Mouse (Mus musculus) ovary, postnatal 36 days (tissue): ENCODE measurements around the gene Ppm1e.

Experiments used
- DNase-seq: peaks from one replicate; pipeline ENCODE4 v3.0.0; 2022; ENCODE audit warnings: low spot score, mixed read lengths

Ppm1e gene

DNA sequence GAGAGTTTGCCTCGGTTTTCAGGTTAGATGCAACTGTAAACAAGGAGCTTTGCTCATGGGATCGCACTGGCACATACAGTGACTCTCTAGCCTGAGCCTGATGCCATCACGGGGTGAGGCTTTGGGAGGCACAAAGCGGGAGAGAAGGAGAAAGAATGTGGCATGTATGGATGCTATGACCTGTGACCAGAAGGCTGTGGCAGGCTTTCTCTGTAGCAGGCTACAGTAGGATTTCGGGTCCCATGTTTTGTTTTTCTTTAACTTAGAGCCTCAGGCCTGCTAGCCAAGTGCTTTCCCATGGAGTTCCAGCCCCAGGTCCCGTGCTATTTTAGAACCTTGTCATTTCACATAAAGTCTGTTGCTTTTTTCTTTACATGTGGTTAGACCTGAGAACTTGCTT lies 108.7 kb downstream of the Ppm1e start:
- no peak for DNase-seq

DNA sequence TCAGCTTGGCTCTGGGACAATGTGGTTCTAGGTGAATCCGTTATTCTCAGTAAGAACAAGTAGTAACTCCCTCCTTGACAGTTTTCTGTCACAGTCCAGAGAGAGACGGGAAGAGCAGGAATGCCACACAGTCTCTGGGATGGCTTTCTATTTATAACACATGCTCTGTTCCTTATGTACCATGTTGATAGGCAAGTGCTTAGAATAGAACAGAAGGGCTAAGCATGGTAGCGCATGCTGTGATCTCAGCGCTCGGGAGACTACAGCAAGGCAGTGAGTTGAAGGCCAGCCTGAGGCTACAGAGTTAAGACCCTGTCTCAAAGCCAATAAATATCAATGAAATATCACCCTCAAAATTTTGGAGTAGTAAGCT lies 111.3 kb downstream of the Ppm1e start:
- no peak for DNase-seq

DNA sequence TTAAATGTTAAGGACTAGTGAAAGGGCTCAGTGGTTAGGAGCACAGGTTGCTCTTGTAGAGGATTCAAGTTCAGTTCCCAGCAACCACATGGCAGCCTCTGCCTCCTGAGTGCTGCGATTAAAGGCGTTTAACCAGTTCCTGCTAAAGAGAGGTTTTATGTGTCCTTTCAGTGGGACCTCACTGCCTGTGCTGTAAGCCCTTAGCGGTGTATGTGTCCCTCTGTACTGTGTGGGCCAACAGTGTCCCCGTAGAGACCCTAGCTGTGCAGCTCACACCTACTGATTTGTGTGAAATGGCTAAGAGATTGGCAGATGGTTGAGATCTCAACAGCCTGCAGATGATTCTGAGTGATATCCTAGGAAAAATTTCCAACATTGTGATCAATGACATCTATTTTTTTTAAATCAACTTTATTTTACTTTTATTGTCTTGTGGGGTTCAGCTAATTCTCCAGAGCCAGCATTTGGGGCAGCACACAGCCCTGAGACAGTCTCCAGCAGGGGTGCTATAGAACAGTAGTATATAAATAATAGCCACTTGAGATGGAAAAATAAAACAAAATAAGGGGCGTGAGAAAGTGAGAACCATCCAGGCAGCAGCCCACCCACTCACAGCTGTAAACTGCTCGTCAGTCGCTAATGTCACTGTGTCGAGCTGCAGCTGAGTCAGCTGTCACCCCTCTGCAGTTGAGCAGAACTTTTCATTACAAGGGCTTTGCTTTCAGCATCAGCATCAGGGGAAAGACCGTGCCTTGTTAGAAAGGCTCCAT lies 111.9 kb downstream of the Ppm1e start:
- no peak for DNase-seq

DNA sequence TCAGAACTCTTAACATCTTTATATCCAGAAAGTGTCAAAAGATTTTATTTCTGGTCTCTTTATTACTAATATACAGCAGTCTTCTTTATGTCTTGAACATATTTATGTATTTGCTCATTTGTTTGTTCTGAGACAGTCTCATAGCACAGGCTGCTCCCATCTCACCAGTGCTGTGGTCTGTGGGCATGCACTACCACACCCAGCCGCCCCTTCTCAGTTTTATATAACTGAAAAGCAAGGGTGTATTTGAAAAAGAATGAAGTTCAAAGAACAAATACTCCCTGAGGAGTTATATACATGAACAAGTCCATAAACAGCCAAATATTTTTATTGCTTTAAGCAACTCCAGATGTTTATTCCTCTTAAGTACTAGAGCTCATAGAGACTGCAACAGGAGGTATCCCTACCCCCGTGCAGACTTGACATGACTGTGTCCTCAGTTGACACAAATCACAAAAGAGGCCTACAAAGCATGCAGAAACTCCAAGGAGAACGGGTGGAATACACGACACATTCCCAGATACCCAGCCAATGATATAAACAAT lies 112.6 kb downstream of the Ppm1e start:
- DNase-seq = no peak

DNA sequence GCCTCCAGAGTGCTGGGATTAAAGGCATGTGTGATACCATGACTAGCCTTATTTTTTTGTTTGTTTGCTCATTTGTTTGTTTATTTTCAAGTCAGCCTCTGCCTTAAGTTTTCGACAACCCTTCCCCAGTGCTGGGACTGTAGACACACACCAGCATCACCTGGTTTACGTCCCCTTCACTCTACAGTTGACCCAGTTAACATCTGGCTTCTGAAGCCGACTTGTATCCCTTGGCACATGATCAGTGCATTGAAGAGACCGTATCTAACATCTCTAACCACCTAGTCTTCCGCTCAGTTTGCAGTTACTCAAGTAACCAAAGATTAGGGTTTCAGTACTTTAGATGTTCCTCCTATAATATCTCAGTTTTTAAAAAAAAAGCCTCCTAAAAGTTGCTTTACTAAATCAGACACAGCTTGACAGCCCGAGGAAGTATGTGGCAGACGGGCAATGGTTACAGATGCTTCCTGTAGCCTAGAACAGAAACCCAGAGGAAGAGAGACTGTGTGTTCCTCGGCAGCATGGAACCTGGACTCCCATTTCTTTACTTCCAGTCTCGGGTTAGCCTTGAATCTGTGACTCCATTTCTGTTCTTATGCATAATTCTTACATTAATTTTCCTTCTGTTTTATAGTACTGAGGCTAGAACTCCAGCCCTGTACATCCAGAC lies 113.5 kb downstream of the Ppm1e start:
- DNase-seq = no peak

DNA sequence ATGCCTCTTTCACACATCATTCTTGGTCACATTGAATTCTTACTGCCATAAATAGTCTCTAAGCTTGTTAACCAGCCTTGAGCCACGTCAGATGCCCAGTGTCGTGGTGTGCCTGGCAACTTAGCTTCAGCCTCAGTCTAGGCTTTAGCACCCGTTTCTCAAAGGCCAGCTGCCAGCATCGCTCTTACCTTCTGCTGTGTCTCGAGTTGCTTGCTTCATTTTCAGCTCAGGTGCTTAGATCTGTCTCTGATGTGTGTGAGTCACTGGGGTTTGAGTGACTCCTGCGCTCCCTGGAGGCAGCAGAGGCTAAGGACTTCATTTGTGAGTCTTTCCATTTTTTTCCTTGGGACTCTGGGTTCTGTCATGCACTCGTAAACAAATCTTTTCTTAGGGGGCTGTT lies 117.6 kb downstream of the Ppm1e start:
- DNase-seq = no peak

DNA sequence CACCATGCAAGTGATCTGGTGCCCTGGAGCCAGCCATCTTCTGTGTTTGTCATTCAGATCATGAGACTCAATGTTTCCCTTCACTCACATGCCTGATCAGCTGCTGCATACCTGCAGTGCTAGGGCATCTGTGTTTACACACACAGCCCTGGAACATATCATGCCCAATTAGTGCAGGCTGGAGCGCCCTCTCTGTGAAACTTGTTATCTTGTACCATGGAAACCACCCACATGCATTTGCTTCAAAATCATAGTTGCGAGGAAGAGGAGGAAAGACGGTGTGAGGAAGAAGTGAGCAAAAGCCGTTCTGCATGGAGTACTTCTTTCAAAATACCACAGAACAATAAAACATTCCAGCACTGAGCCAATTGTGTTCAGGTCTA lies 118.0 kb downstream of the Ppm1e start:
- DNase-seq = no peak

DNA sequence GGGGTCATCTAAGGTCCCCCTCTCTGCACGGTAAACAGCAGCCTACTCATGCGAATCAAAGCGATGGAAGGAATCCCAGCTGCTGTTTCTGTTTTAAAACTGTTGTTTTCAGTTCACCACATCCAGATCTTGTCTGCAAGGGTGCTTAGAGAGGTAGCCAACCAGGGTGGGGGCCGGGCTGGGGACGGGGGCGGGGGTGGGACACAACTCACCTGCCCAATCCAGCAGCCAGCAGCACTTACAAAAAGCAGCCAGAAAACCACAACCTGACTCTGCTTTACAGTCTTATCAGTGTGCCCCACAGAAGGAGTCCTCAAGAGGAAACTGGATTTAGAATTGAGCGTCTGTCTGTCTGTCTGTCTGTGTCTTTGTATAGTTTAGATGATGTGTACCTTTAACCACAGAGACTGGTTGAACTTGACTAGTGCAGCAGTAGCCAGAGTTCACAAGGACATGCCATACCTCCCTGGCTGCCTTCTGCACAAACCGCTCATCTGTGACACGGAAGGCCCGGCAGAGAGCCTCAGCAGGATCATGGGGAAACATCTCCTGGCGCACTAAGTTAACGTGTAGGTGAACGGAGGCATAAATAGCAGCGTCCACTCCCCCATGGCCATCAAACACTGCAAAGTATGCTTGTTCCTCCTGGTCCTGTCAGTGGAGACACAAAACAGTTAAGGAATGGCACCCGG lies 118.5 kb downstream of the Ppm1e start:
- DNase-seq = no peak

DNA sequence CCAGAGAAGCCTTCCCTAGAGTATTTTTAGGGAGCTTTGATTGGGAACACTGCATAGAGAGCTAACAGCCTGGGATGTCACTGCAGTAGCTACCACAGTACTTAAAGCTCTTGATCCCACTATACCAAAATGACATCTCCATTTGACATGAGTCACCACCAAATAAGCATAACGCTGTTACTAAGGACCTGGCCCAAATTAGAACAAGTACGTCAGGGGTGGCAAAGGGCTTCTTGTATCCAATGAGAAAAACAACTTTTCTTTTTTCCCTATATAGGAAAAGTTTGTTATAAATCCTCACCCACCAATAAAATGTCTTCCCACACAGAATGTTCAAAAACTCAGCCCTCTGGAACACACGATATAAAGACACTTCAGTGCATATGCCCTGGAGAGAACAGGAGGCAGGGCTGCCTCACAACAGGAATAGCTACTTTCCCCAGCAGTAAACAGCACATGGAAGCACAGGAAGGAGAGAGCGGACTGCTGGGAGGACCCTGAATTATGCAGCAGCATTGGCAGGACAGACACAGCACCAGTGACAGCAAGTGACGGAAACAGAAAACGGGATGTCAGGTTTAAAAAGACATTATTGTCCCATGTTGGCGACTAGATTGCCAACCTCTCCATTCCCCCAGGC lies 119.8 kb downstream of the Ppm1e start:
- no peak for DNase-seq

DNA sequence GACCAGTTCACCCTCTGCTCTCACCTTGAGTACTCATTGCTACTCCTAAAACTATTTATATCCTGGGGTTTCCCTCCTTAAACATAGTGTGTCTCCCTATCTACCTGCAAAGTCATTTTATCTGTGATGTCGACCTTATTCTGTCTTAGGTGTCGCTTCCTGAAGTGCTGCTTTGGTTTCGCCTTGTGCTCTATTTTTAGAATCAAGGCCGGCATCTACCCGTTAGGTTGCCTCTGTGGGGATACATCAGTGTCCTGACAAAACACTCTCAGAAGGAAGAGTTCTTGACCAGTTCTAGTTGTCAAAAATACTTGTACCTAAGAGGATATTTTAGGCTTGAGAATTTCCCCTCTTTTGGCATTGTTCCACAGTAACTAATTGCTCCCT lies 123.3 kb downstream of the Ppm1e start:
- no peak for DNase-seq

DNA sequence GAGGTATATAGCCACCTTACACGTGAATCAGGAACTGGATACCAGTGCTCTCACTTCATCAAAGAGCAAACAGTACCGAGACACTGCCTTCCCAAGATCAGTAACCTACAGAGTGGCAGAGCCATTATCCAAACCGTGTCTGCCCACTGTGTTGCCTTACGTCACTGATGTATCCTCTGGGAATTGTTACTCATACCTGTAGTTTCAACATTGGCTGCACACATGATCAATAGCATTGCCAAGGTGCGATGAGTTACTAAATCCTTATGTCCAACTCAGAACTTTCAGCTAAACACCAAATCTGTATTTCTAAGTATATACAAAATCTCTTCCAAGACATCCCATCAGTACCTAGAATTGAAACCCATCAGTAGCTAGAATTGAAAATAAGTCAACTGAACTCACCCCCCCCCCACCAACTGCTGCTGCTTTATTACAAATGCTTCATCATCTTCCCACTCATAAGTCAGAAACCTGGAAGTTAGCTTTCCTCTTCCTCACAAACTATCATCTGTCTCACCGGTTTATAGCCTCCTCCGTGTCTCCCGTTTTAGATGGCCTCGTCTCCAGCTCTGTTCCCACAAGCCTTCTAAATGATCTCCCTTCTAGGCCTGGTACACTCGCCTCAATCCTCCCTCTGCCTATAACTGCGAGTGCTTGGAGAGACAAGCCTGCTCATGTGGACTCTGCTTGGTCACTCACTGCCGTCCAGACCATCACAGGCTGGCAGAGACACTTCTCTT lies 123.9 kb downstream of the Ppm1e start:
- DNase-seq = no peak

DNA sequence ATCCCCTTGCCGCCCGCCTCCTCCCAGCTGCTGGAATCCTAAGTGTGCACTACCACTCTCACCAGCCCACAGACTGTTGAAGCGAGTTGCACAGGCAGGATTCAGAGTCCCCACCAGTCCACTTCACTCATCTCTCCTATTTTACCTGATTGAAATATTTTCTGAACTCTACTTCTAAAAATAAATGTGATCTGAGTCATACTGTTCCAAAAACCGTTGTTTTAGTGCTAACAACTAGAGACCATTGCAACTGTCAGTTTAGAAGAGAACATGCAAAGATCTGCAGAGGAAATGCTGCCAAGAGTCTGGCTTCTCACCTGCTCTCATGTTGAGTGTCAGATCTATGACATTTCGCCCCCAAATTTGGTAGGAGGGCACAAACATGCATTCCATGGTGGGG lies 125.4 kb downstream of the Ppm1e start:
- DNase-seq = no peak

DNA sequence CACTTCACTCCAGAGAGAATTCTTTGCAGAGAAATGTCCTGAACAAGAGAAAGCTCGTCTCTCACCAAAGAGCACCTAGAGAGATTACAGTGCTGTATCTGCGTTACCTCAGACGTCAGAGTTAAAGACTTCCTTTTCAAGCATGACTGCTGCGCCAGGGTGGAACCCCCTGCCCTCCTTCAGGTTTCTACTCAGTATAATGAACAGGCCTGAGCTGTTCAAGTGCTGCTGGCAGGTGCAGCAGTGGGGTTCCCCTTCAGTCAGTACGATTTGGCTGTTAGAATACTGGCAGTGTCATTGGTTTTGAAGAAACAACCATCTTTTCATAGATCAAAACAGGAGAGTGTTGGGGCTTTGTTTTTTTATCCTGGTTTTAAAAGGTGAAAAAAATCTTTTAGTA lies 131.8 kb downstream of the Ppm1e start:
- no peak for DNase-seq

DNA sequence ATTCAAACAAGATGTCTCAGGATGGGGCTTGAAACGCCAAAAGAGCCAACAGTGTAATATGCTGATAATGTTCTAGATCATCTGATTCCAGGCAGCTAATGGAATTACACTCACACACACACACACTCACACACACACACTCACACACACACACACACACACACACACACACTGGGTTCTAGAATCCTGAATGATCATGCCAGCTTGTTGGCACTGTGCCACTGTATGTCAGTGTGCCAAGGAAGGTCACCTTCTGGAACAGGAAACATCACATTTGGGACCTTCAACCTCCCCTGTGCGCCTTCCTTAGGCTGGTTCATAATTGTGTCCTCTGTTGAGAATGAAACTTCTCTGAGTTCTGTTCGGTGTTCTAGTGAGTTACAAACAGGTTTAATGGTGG lies 136.1 kb downstream of the Ppm1e start:
- DNase-seq = no peak

DNA sequence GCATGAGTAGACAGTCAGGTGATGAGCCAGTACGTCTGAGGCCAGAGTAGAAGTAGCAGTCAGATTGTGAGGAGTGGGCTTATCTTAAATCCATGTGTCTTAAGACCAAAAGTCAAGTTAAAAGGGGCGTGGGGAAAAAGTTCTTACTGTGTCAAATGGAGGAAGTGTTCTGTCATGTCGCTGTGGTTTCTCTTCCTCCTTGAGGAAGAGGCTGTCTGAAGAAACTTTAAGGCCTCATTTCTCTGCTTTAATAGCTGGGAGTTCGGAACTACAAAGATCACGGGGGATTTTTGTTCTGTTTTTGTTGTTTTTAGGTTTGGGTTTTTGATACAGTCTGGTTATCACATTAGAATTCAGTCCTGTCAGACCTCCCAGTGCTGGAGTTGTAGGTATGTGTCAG lies 146.5 kb downstream of the Ppm1e start:
- no peak for DNase-seq
